Mouse (Mus musculus) C2C12 (cell line): Measurements from ENCODE around the gene Gnai1.

ENCODE experiments used
- CEBPB ChIP-seq: IDR thresholded peaks from one replicate; pipeline ENCODE4 v1.6.1; 2011; ENCODE audit warnings: low read depth, mild to moderate bottlenecking, control low read depth, moderate library complexity
- CTCF ChIP-seq: IDR thresholded peaks from one replicate; pipeline ENCODE4 v1.5.1; 2011; ENCODE audit not compliant: control insufficient read depth, insufficient read depth, insufficient read length
- MAX ChIP-seq: IDR thresholded peaks from one replicate; pipeline ENCODE4 v1.6.1; 2011; ENCODE audit warnings: mild to moderate bottlenecking, control low read depth
- MYOG ChIP-seq: IDR thresholded peaks from one replicate; pipeline ENCODE4 v1.6.1; 2011; ENCODE audit not compliant: control insufficient read depth, insufficient read length; ENCODE audit errors: extremely low read depth
- USF1 ChIP-seq: IDR thresholded peaks from one replicate; pipeline ENCODE4 v1.6.1; 2011; ENCODE audit warnings: low read depth, mild to moderate bottlenecking, control low read depth, moderate library complexity

GRCm38 (mm10) chr5:18296584-18296983 is 63.6 kb downstream of the Gnai1 start:
- no peak for TF ChIP-seq CTCF
- TF ChIP-seq CEBPB, result no peak
- no peak for TF ChIP-seq MAX
- no peak for TF ChIP-seq MYOG
- no peak for TF ChIP-seq USF1
